Mouse (Mus musculus): ENCODE results near the gene Ccdc59. TPM values are rescaled to one million over a fixed set of nuclear protein-coding genes. Genes with fewer than 3 reads are reported as not detected.

Gene Ccdc59
- 32.5 TPM for polyA plus RNA-seq (2014; fragmentation: Illumina TruSeq; extraction: RNeasy Lipid Tissue Mini Kit (QIAGEN cat#74804); ENCODE audit: low read depth, low replicate concordance)

DNA sequence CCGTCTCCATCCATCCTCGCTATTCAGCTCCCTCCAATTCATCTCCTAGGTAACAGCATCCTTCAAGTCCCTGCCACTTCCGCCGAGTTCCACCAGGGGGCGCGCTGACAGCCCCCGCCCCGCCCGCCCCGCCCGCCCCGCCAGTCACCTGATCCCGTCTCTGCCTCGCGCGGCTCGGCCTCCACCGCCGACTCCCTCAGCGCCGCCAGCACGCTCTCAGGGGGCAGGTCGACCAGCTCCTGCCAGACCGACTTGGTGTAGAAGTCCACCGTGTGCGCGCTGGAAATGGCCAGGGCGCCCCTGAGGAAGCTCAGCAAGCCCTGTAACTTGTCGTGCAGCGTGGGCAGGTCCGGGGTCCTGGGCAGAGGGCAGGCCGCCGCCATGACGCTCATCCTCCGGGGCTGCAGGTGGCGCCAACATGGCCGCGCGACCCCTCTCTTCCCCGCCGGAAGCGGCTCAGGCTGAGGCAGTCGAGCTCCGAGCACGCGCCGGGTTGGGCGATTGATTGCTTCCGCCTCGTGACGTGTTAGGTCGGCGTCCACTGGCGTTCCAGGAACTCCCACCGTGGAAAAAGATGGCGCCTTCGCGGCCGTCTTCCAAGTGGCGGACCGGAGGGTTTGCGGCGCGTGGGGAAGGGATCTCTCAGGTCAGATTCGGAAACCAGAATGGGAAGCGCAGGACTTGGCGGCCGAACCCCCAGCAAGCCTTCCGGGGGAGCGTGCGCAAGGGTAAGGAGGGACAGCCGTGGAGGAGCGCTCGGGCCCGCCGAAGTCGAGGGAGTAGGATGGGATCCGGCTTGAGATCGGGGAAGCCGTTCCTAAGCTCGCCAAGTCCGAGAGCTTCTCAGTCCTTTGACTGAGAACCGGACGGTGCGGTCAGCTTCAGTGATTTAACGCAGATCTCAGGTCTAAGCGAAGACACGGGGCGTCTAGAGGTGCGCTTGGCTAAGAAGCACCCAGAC is at the start of gene Ccdc59, which contains the start of gene Mettl25:
Gene Ccdc59 (plus strand): TSS at position 140 of the 961 bp plus-strand sequence.
Gene Mettl25 (minus strand): TSS at position 453 of the 961 bp plus-strand sequence.

Other genes with a start within 250 kb of the Ccdc59 start
- gene Mettl25, start 313 bp downstream of the Ccdc59 start, polyA plus RNA-seq (2014; fragmentation: Illumina TruSeq; extraction: RNeasy Lipid Tissue Mini Kit (QIAGEN cat#74804); ENCODE audit: low read depth, low replicate concordance) = 9.0 TPM

Data from kidney, adult 10 weeks (tissue).